Mouse (Mus musculus): ENCODE results near the gene Abca7. TPM values are rescaled to one million over a fixed set of nuclear protein-coding genes. Genes with fewer than 3 reads are reported as not detected.

Abca7 gene
- polyA plus RNA-seq, 1 experiment from 2014 or later, result 4.1 TPM

DNA sequence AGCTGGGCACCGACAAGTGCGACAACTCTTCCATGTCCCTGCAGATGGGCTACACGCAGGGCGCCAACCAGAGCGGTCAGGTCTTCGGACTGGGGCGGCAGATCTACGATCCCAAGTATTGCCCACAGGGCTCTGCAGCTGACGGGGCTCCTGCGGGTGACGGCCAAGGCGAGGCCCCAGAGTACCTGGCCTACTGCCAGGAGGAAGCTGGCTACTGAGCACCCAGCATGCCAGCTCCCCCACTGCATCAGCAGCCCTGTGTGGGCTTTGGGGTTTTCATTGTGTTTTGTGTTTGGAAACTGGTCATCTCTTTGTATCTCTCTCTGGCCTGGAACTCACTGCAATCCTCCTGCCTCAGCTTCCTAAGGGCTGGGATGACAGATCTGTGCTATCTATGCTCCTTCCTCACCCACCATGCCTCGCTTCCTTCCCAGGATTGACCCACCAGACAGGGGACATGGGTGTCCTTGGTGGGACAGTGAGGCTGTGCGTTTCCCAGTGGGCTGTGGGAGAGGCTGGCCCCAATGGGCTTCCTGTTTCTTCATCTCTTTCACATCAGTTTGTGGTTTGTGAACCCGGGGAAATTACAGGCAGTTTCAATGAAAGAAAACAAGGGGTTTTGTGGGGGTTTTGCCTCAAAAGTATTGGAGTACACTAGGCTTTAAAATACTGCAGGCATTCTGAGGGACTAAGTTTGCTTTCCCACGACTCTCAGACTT, 1.7 kb upstream of the Abca7 start:
- no peaks in the 10 kb centered on the region for H3K36me3 ChIP-seq (ENCODE audit: control insufficient read depth, insufficient read depth, low read length)
- no peak for ATAC-seq (ENCODE audit: low FRiP score, low TSS enrichment)
- 86% methylated on average over 16 of the region's 16 CpGs for WGBS

DNA sequence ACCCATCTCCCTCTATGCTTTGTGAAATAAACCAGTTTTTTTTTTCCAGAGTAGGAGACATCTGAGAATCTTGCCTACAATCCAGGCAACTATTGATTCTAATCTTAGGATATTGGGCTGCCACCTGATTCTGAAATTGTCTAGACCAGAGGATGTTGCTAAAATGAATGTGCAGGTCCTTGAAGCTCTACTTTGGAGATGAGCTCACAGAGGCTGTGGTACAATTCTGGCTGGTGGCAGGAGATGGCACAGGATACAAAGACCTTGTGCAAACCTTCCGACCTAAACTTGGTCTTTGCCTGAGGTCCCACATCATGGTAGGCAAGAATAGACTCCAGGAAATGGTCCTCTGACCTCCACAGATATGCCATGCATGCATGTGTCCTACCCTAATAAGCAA, 658 bp upstream of the Abca7 start:
- Histone ChIP-seq H3K4me2 (ENCODE audit: low read length) (peak overlapping the region; percentile 16; the same call in 1 of the 2 replicates), H3K4me3 (replicated peaks; ENCODE audit: low read depth, low read length) (no peak overlapping the region), H3K27me3 (ENCODE audit: control insufficient read depth, insufficient read depth, low read length) (peaks cover 17% of the 10 kb centered on the region), H3K9me3 (ENCODE audit: control insufficient read depth, low read length) (peaks cover 3% of the 10 kb centered on the region; the same call in 1 of the 2 replicates), H3K27ac (replicated peaks; ENCODE audit: low read depth, low read length) (peak overlapping the region; percentile 8; the same call in 1 of the 2 replicates), H3K9ac (replicated peaks; ENCODE audit: low read length) (no peak overlapping the region), H3K36me3 (ENCODE audit: control insufficient read depth, insufficient read depth, low read length) (no peaks in the 10 kb centered on the region), H3K4me1 (ENCODE audit: control insufficient read depth, insufficient read depth, low read length) (peaks cover 12% of the 10 kb centered on the region)
- 83% methylated on average over 1 of the region's 1 CpGs for WGBS
- DNase-seq (no peak), ATAC-seq (ENCODE audit: low FRiP score, low TSS enrichment) (no peak)

More for the DNA sequence above, 1.7 kb upstream of the Abca7 start:
- Histone ChIP-seq H3K4me2 (ENCODE audit: low read length) (no peak overlapping the region), H3K27ac (replicated peaks; ENCODE audit: low read depth, low read length) (no peak overlapping the region), H3K27me3 (ENCODE audit: control insufficient read depth, insufficient read depth, low read length) (peaks cover 20% of the 10 kb centered on the region), H3K9ac (replicated peaks; ENCODE audit: low read length) (no peak overlapping the region), H3K9me3 (ENCODE audit: control insufficient read depth, low read length) (peaks cover 3% of the 10 kb centered on the region; the same call in 1 of the 2 replicates), H3K4me1 (ENCODE audit: control insufficient read depth, insufficient read depth, low read length) (peaks cover 12% of the 10 kb centered on the region), H3K4me3 (replicated peaks; ENCODE audit: low read depth, low read length) (no peak overlapping the region)
- no peak for DNase-seq

DNA sequence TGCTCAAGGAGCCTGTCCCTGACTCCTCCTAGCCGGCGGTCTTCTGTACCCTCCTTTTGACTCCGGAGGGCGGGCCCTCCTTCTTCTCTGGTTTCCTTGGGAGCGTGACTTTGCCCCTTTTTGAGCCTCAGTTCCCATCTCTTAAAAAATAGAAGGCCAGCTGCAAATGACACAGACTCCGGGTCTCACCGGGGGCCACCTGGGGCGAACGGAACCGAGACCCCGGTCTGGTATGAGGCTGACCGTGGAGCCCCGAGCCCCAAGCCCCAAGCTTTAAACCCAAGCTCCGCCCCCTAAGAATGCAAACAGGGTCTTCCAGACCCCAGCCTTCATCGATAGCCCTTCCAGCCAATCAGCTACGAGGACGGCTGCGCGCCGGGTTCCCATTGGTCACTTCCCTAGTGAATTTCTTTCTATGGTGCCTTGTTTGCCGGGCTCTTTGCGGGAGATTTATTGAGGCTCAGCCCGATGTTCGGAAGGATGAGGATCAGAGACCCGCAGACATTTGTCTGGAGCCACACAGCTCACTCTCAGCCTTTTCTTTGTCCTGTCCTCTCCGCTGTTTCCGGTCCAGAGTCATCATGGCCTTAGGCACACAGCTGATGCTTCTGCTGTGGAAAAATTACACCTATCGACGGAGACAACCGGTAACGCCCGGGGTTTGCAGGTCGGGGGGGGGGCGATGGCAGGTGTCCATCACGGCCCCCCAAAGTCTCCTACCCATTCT, 903 bp downstream of the Abca7 start:
- ATAC-seq (ENCODE audit: low FRiP score, low TSS enrichment), result peak; percentile 78

DNA sequence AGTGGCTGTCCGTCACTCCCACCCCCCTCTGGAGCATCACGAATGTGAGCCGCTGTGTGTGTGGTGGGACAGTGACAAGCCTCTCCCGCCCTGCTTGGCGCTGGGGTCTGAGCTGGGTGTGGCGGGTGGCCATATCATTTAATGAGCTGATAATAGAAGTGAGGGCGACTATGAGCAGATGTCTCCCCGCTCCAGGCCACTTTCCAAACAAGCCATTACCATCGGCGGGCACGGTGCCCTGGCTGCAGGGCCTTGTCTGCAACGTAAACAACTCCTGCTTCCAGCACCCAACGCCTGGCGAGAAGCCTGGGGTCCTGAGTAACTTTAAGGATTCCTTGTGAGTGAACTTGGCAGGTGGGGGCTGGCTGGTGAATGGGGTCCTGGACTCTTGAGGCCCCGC, 1.5 kb downstream of the Abca7 start:
- peak overlapping the region; percentile 71 for H3K4me2 ChIP-seq (ENCODE audit: low read length)
- H3K9me3 ChIP-seq (ENCODE audit: control insufficient read depth, low read length), result no peaks in the 10 kb centered on the region
- H3K27me3 ChIP-seq (ENCODE audit: control insufficient read depth, insufficient read depth, low read length), result peaks cover 16% of the 10 kb centered on the region
- DNase-seq, result peak; percentile 57
- H3K27ac ChIP-seq (replicated peaks; ENCODE audit: low read depth, low read length), result peak overlapping the region; percentile 57; the same call in 1 of the 2 replicates
- H3K36me3 ChIP-seq (ENCODE audit: control insufficient read depth, insufficient read depth, low read length), result no peaks in the 10 kb centered on the region
- H3K4me3 ChIP-seq (replicated peaks; ENCODE audit: low read depth, low read length), result peak overlapping the region; percentile 39
- H3K9ac ChIP-seq (replicated peaks; ENCODE audit: low read length), result peak overlapping the region; percentile 45
- peaks cover 12% of the 10 kb centered on the region for H3K4me1 ChIP-seq (ENCODE audit: control insufficient read depth, insufficient read depth, low read length)
- 4% methylated on average over 15 of the region's 15 CpGs for WGBS
- peak; percentile 3; the same call in 1 of the 2 replicates for ATAC-seq (ENCODE audit: low FRiP score, low TSS enrichment)

More for the DNA sequence above, 903 bp downstream of the Abca7 start:
- Histone ChIP-seq H3K9ac (replicated peaks; ENCODE audit: low read length) (peak overlapping the region; percentile 47), H3K4me3 (replicated peaks; ENCODE audit: low read depth, low read length) (peak overlapping the region; percentile 39), H3K9me3 (ENCODE audit: control insufficient read depth, low read length) (no peaks in the 10 kb centered on the region), H3K27ac (replicated peaks; ENCODE audit: low read depth, low read length) (peak overlapping the region; percentile 61), H3K4me2 (ENCODE audit: low read length) (peak overlapping the region; percentile 71), H3K36me3 (ENCODE audit: control insufficient read depth, insufficient read depth, low read length) (no peaks in the 10 kb centered on the region), H3K4me1 (ENCODE audit: control insufficient read depth, insufficient read depth, low read length) (peaks cover 12% of the 10 kb centered on the region), H3K27me3 (ENCODE audit: control insufficient read depth, insufficient read depth, low read length) (peaks cover 16% of the 10 kb centered on the region)
- DNase-seq, result peak; percentile 93
- WGBS, result under 1% methylated on average over 35 of the region's 35 CpGs

DNA sequence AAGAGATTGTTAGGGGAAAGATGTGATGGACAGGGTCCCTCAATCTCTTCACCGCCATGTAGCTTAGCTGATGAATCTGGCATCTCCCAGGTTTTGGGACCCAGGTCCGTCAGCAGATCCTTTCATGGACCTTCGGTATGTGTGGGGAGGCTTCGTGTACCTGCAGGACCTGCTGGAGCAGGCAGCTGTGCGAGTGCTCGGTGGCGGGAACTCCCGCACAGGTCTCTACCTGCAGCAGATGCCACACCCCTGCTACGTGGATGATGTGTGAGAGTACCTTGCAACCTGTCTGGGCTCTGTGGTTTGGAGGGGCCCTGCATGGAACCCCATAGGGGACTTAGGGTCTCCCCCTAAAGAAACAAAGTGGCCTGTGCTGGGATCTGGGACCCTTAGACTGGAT, 5.7 kb downstream of the Abca7 start:
- 79% methylated on average over 9 of the region's 9 CpGs for WGBS
- peaks cover 16% of the 10 kb centered on the region for H3K27me3 ChIP-seq (ENCODE audit: control insufficient read depth, insufficient read depth, low read length)
- no peak overlapping the region; the same call in 1 of the 2 replicates for H3K9ac ChIP-seq (replicated peaks; ENCODE audit: low read length)
- no peaks in the 10 kb centered on the region for H3K9me3 ChIP-seq (ENCODE audit: control insufficient read depth, low read length)
- ATAC-seq (ENCODE audit: low FRiP score, low TSS enrichment) (no peak), DNase-seq (no peak)
- no peak overlapping the region for H3K4me3 ChIP-seq (replicated peaks; ENCODE audit: low read depth, low read length)
- no peak overlapping the region for H3K4me2 ChIP-seq (ENCODE audit: low read length)
- peaks cover 9% of the 10 kb centered on the region for H3K4me1 ChIP-seq (ENCODE audit: control insufficient read depth, insufficient read depth, low read length)
- no peaks in the 10 kb centered on the region for H3K36me3 ChIP-seq (ENCODE audit: control insufficient read depth, insufficient read depth, low read length)
- H3K27ac ChIP-seq (replicated peaks; ENCODE audit: low read depth, low read length), result no peak overlapping the region

DNA sequence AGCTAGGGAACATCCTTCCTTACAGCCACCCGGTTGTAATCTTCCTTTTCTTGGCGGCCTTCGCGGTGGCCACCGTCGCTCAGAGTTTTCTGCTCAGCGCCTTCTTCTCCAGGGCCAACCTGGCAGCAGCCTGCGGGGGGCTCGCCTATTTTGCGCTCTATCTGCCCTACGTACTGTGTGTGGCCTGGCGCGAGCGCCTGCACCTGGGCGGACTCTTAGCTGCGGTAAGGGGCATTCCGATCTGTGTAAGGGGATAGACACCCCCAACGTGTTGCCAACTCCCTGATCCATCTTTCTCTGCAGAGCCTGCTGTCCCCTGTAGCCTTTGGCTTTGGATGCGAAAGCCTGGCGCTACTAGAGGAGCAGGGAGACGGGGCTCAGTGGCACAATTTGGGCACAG, 6.5 kb downstream of the Abca7 start:
- Histone ChIP-seq H3K4me3 (replicated peaks; ENCODE audit: low read depth, low read length) (no peak overlapping the region), H3K4me1 (ENCODE audit: control insufficient read depth, insufficient read depth, low read length) (peaks cover 3% of the 10 kb centered on the region; the same call in 1 of the 2 replicates), H3K4me2 (ENCODE audit: low read length) (no peak overlapping the region), H3K9ac (replicated peaks; ENCODE audit: low read length) (no peak overlapping the region), H3K9me3 (ENCODE audit: control insufficient read depth, low read length) (no peaks in the 10 kb centered on the region), H3K36me3 (ENCODE audit: control insufficient read depth, insufficient read depth, low read length) (no peaks in the 10 kb centered on the region), H3K27me3 (ENCODE audit: control insufficient read depth, insufficient read depth, low read length) (peaks cover 16% of the 10 kb centered on the region), H3K27ac (replicated peaks; ENCODE audit: low read depth, low read length) (no peak overlapping the region)
- WGBS, result 26% methylated on average over 21 of the region's 21 CpGs
- ATAC-seq (ENCODE audit: low FRiP score, low TSS enrichment) (no peak), DNase-seq (no peak)

DNA sequence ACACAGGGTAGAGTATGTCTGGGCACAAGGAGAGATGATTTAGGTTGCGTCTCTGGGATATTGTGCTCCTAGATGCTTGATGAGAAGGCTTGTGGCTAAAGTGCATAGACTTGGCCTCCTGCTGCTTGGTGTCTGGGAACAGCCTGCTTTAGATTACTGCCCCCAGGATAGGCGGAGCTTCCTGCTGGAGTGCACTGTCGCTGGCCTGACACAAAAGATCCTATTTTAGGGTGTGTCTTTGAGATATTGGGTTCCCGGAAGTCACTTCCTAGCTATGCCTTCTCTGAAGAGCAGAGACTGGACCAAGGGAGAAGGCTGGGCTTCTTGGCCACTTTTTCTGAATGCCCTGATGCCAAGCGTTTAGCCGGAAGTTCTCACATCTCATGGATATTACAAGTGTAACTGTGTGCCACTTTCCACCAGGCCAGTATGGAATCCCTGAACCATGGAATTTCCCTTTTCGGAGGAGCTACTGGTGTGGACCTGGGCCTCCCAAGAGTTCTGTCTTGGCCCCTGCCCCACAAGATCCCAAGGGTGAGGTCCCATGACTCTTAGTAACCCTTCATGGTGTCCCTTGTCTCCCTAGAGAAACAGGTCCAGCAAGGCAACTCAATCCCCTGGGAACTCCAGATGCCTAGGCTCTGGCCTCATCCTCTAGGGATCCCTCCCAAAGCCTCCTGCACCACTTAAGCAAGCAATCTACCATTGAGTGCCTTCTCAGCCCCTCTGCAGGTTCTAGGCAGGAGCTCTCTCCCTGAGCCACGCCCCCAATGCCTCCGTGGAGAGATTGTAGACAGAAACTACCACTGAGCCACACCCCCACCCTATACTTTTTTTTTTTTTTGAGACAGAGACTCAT, 7.3 kb downstream of the Abca7 start:
- no peaks in the 10 kb centered on the region for H3K4me1 ChIP-seq (ENCODE audit: control insufficient read depth, insufficient read depth, low read length)
- 62% methylated on average over 9 of the region's 9 CpGs for WGBS
- H3K27me3 ChIP-seq (ENCODE audit: control insufficient read depth, insufficient read depth, low read length), result peaks cover 10% of the 10 kb centered on the region; the same call in 1 of the 2 replicates

DNA sequence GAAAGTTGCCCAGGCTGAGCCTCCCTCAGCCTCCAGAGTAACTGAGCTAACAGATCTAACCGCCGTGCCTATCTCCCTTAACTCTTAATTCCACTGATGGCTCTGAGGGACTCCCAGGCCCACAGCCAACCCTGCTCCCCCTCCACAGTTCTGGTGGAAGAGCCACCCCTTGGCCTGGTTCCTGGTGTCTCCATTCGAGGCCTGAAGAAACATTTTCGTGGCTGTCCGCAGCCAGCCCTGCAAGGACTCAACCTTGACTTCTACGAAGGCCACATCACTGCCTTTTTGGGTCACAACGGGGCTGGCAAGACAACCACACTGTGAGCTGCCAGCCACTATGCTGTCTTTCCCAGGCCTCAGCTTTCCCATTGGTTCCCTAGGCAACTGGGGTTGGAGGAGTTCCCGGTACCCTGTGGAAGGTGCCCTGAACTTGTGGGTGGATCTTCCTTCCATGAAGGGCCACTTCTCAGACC, 8.0 kb downstream of the Abca7 start:
- H3K4me3 ChIP-seq (replicated peaks; ENCODE audit: low read depth, low read length), result no peak overlapping the region
- DNase-seq, result no peak
- H3K27me3 ChIP-seq (ENCODE audit: control insufficient read depth, insufficient read depth, low read length), result peaks cover 8% of the 10 kb centered on the region; the same call in 1 of the 2 replicates
- H3K36me3 ChIP-seq (ENCODE audit: control insufficient read depth, insufficient read depth, low read length), result peaks cover 8% of the 10 kb centered on the region; the same call in 1 of the 2 replicates
- ATAC-seq (ENCODE audit: low FRiP score, low TSS enrichment), result no peak
- no peak overlapping the region for H3K27ac ChIP-seq (replicated peaks; ENCODE audit: low read depth, low read length)
- H3K9ac ChIP-seq (replicated peaks; ENCODE audit: low read length), result no peak overlapping the region
- H3K4me1 ChIP-seq (ENCODE audit: control insufficient read depth, insufficient read depth, low read length), result no peaks in the 10 kb centered on the region
- no peaks in the 10 kb centered on the region for H3K9me3 ChIP-seq (ENCODE audit: control insufficient read depth, low read length)
- WGBS, result 90% methylated on average over 8 of the region's 8 CpGs
- H3K4me2 ChIP-seq (ENCODE audit: low read length), result no peak overlapping the region

More for the DNA sequence above, 7.3 kb downstream of the Abca7 start:
- no peak for ATAC-seq (ENCODE audit: low FRiP score, low TSS enrichment)
- Histone ChIP-seq H3K36me3 (ENCODE audit: control insufficient read depth, insufficient read depth, low read length) (0 out of 2 replicates have a peak, but pooled peaks cover 3% of the 10 kb centered on the region), H3K27ac (replicated peaks; ENCODE audit: low read depth, low read length) (no peak overlapping the region), H3K4me2 (ENCODE audit: low read length) (no peak overlapping the region), H3K9me3 (ENCODE audit: control insufficient read depth, low read length) (no peaks in the 10 kb centered on the region), H3K9ac (replicated peaks; ENCODE audit: low read length) (no peak overlapping the region), H3K4me3 (replicated peaks; ENCODE audit: low read depth, low read length) (no peak overlapping the region)
- DNase-seq, result no peak
